Mouse (Mus musculus): ENCODE data around the gene Prpf31. TPM values are rescaled to one million over a fixed set of nuclear protein-coding genes. Genes with fewer than 3 reads are reported as not detected.

Prpf31 gene
- 47.8 and 91.0 TPM in 2 replicates for total RNA-seq (2014; fragmentation: Nextera tagmentation)
- 123 and 132 TPM in 2 replicates for total RNA-seq (2017)

DNA sequence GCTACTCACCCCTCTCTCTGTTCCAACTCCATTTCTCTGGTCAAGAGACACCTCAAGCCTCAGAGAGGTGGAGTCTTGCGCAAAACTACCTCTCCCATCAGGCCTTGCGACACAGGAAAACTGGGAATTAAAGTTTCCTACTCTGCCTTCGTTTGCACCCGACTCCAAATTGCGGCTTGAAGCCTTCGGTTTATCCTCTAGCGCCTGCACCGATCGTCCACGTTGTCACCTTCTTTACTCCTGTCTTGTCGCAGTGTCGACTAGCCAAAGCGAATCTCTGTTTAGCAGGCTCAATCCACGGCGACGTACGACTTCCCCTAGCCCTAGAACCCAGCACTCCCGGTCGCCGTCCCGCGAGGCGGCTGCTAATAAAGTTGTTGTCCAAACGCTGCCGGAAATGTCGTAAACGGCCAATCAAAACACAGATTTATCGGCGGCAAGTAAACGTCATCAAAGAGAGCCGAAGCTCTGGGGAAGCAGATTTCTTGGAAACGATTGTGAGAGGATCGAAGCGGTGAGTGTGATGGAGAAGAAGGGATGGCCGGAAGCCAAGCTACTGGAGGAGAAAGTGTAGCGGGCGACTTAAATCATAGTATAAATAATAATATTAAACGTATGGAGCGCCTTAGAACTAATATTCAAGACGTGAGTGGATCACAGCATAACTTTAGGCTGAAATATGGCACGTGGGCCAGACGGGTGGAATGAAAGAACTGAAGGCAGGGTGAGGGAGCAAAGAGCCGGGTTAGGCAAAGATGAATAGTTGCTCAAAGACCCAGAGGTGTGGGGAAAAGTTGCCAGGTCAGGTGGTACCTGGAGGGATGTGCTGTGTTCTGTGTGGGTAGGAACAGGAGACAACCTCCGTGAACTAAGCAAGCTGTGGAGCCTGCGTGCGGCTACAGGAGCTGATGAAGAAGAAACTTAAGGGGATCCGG is at the start of gene Prpf31, which contains the start of gene Tfpt:
Prpf31 (plus strand) TSS at position 443 of the 935 bp plus-strand sequence.
Tfpt (minus strand) TSS at position 387 of the 935 bp plus-strand sequence.
- peak; percentile 87 for ATAC-seq (replicated peaks; ENCODE audit: poor library complexity, severe bottlenecking)

DNA sequence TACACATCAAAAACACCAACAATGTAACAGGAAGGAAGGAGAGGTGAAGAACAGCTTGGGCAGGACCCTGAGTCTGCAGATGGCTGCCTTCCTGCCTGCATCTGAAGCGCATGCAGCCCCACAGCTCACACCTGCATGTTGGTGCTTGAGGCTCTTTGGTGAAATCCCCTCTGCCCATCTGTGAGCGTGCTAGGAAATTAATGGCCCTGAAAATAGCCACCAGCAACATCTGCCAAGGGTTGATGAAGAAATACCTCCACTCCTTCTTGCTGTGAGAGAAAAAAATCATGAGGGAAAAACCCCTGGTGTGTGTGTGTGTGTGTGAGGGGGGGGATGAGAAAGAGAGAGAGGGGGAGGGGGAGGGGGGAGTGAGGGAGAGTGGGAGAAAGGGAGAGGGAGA is 49.8 kb upstream of the Prpf31 start:
- no peak for ATAC-seq (replicated peaks; ENCODE audit: poor library complexity, severe bottlenecking)

DNA sequence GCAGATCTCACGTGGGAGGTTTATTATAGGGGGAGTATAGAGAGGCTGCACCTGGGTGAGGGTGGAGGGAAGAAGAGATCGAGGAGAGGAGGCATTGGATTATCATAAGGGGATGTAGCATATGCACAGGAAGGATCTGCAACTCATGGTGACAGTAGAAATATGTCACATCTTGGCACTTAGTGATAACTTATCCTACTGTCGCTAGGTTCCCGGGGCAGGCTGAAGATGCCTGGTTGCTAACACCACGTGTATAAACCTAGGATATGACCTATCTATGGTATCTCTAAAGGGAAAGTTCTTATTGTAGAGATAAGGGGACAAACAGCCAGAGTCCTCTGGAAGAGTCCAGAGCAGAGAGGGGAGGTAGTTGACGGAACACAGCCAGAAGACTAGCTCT is 44.0 kb upstream of the Prpf31 start:
- ATAC-seq (replicated peaks; ENCODE audit: poor library complexity, severe bottlenecking) = no peak

DNA sequence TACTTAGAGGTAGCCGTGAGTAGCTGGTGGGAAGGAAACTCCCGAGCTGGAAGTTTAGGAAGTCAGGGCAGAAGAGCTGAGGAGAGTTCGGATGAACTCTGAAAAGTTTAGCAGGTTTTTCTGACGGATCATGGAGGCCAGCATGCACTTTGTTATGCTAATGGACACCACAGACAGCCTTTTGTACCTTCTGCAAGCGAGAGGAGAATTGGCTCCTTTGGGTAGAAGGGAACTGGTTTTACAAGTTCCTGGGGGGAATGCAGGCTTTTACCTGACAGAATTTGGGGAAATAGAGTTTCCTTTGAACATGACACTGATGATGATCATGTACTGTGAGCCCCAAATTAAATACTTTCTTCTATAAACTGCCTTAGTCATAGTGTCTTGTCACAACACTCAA is 43.5 kb upstream of the Prpf31 start:
- ATAC-seq (replicated peaks; ENCODE audit: poor library complexity, severe bottlenecking) = no peak

DNA sequence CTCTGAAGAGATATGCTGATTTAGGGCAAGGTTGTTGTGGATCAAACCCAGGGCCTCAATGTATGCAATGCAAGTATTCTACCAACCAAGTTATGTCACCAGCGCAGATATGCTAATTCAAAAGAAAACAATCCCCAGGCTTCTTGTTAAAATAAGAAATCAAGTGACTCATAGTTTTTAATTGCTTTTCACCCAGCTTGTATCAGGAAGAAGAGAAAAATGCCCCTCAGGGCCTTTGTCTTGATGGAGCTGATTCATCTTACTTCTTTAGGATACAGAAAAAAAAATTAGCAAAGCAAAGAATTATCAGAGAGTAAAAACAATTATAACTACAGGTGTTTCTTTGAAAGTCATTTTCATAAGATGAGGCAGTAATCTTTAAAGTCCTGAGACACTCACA is 42.5 kb upstream of the Prpf31 start:
- ATAC-seq (replicated peaks; ENCODE audit: poor library complexity, severe bottlenecking) = no peak

DNA sequence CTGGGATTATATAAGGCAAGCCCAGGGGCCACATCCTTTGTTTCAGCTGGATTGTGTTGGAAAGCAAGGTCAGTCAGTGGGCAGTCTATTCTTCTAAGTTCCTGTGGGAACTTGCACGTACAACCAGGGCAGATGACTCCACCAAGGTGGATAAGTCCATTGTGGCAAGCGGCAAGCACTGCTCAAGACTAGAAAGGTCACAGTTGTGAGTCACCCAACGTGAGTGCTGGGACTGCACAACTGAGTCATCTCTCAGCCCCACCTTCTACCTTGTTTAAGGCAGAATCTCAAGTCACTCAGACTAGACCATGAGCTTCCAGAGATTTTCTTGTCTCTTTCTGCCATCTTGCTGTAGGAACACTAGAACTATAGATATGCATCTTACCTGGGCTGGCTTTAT is 39.2 kb upstream of the Prpf31 start:
- no peak for ATAC-seq (replicated peaks; ENCODE audit: poor library complexity, severe bottlenecking)

DNA sequence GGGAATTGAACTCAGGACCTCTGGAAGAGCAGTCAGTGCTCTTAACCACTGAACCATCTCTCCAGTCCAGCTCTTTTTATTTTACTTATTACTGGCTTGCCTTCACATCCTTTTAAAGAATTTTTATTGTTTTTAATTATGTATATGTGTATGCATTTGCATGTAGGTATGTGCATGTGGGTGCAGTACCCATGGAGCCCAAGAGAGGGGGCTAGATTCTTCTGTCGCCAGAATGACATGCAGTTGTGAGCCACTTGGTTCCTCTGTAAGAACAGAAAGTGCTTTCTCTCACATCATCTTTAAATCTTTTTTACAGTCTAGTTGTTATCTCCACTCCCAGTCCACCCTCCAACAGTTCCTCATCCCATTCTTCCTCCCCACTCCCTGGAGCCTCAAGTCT is 38.3 kb upstream of the Prpf31 start:
- ATAC-seq (replicated peaks; ENCODE audit: poor library complexity, severe bottlenecking) = no peak

DNA sequence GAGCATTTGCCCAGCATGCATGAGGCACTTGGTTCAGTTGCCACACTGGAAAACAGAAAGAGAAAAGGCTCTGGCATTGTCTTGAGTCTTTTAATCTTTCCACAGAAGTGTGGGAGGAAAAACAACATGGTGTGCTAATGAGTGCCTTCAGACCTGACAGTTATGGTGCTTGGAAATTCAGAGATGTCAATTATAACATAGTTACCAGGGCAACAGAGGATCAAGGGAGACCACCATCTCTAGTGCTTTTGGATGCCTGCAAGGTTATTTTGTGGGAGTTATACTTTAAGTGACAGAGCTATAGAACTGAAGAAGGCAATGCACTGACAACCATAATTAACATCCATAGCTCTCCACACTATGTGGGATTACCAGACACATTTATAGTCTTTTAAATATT is 35.9 kb upstream of the Prpf31 start:
- no peak for ATAC-seq (replicated peaks; ENCODE audit: poor library complexity, severe bottlenecking)

DNA sequence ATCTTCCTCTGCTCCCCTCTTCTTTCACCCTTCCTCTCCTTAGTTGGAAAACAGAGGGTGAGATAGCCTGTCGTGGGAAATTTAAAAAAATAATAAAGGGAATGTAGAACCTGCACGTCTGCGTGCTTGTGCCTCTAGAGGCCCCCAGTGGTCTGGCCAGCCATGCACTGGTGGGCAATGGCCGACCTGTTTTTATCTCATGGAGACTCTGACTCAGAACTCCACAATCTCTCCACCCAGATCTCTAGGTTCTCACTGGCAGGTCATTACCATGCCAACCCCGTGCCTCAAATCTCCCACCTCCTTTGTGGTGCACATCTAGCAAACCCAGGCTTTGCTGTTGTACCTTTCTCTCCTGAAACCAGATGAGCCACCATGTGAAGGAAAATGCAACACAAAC is 35.1 kb upstream of the Prpf31 start:
- peak; percentile 53 for ATAC-seq (replicated peaks; ENCODE audit: poor library complexity, severe bottlenecking)

DNA sequence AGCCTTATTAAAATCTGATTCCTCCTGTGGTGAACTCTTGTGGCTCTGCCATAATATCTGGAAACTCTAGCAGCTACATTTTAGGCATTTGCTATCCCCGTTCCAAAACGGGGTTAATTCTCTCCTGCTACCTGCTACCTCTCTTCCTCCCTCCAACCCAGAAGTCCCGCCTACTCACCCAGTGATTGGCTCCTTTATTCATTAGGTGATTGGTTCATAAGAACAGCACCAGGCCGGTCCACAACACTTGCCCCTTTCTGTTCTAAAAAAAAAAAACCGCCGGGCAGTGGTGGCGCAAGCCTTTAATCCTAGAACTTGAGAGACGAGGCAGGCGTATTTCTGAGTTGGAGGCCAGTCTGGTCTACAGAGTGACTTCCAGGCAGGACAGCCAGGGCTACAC is 34.6 kb upstream of the Prpf31 start:
- ATAC-seq (replicated peaks; ENCODE audit: poor library complexity, severe bottlenecking) = peak; percentile 67

DNA sequence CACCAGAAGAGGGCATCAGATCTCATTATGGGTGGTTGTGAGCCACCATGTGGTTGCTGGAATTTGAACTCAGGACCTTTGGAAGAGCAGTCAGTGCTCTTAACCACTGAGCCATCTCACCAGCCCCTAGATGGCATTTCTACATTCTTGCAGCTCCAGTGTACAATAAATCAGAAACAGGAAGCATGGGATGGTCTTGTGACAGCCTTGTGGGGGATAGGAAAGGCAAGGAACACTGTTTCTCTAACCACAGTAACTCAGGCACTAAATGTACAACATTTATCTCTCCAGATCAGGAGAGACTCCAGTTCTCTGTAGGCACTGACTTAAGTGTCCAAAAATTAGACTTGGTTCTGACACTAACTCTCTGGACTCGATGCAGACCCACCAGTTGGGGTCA is 32.0 kb upstream of the Prpf31 start:
- ATAC-seq (replicated peaks; ENCODE audit: poor library complexity, severe bottlenecking) = peak; percentile 75

DNA sequence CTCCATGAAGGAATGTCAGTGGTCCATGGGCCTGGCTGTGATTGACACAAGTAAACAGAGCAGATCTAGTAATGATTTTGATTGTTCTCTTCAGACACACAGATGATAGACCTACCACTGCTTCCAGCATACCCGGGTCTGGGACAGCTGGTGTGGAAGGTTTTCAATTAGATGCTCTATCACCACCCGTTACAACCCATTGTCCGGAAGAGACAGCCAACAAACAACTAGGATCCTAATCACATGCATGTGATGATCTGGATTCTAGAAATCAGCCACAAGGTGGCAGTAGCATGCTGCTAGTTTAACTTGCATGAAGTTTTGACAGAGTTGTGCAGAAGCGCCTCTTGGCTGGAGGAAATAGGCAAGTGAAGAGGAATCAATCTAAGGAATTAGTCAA is 28.7 kb upstream of the Prpf31 start:
- ATAC-seq (replicated peaks; ENCODE audit: poor library complexity, severe bottlenecking) = peak; percentile 87

DNA sequence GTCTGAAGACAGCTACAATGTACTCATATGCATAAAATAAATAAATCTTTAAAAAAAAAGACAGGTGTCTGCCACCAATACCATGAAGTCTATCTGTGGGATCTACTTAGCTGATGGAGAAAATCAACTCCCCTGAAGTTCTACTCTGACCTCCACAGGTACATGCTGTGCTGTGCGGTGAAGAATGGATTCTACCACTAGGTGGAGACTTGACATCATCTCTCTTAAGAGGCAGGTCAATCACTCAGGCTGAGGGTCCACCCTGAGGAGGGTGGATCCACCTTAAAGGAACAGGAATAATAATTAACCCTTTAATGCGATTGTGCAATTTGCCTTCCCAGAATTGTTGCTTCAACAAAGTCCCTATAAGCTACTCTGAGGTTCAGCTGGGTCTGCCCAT is 23.0 kb upstream of the Prpf31 start:
- peak; percentile 85 for ATAC-seq (replicated peaks; ENCODE audit: poor library complexity, severe bottlenecking)

DNA sequence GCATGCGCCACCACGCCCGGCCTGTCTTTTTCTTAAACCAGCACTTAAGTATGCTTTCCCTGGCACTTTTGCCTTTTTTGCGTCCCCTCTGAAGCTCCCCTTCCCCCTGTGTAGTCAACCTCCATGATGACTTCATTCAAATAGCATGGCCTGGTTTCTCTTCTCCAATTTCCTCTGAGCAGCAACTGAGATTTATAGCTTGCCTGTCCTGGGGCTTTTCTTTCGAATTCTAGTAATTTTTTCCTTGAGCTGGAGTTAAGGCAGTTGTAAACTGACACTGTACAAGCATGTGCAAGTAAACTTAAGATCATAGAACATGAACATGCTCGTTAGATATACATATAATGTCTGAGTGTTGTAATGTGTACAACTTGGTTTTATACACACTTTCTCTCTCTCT is 22.4 kb upstream of the Prpf31 start:
- 0 out of 2 replicates have a peak, but pooled peaks have one; percentile 36 for ATAC-seq (replicated peaks; ENCODE audit: poor library complexity, severe bottlenecking)

DNA sequence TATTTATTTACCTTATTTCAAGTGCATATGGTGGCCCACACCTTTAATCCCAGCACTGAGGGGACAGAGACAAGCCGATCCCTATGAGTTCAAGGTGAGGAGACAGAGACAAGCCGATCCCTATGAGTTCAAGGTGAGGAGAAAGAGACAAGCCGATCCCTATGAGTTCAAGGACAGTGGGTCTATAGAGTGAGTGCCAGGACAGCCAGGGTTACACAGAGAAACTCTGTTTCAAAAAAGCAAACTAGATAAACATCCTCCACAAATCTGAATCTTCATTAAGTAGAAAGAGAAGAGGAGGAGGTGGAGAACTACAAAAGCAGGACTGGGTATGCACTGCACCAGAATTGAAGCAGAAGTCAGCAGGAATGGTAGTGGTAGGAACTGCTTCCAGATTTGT is 21.1 kb upstream of the Prpf31 start:
- no peak for ATAC-seq (replicated peaks; ENCODE audit: poor library complexity, severe bottlenecking)

DNA sequence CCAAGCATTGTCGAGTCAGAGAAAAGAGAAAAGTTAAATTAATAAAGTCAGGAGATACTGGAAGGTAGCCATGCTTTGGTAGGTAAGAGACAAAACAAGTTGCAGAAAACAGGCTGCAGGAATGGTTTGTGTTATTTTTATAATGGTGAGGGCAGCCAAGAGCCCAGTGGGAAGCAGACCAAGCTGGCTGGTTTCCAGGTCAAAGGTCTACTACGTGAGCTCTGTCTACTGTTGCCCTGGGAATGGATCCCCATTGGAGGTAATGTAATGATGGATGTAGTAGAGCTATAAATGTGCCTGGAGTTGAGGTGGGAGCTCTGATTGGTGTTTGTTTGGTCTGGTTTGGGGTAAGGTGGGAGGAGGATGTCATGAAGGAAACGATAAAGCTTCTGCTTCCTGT is 20.7 kb upstream of the Prpf31 start:
- no peak for ATAC-seq (replicated peaks; ENCODE audit: poor library complexity, severe bottlenecking)

DNA sequence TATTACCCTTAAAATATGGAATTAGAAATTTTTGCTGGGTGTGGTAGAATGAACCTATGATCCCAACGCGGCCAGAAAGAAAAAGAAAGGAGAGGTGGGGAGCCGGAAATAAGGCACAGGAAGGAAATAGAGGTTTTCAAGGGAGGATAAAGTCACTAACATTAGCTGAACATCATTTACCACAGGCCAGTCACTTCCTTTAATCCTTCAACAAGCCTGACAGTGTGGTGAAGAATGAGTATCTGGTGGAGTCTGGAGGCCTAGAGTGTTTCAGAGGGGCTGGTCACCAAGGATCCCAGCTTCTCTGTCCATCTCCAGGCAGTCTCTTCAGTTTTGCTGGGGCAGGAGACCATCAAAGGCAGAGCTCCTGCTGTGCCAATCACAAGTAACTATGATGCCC is 19.3 kb upstream of the Prpf31 start:
- ATAC-seq (replicated peaks; ENCODE audit: poor library complexity, severe bottlenecking) = peak; percentile 43; the same call in 1 of the 2 replicates

DNA sequence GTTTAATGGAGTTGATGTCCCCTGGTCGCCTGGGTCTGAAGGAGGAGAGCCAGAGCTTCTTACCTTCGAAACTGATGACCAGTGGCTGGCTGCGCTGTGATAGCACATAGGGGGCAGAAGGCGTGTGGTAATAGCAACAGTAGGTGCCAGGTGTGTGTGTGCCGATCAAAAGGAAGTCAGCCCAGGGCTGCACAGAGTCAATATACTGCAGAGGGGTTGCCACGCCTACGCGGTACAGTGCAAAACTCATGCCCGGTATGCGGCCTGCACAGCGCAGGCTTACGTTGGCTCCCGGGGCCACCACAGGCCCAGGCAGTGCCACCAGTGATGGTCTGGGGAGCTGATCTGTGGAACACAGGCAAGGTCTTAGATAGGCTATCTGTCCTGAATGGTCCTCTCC is 18.8 kb upstream of the Prpf31 start:
- no peak for ATAC-seq (replicated peaks; ENCODE audit: poor library complexity, severe bottlenecking)

DNA sequence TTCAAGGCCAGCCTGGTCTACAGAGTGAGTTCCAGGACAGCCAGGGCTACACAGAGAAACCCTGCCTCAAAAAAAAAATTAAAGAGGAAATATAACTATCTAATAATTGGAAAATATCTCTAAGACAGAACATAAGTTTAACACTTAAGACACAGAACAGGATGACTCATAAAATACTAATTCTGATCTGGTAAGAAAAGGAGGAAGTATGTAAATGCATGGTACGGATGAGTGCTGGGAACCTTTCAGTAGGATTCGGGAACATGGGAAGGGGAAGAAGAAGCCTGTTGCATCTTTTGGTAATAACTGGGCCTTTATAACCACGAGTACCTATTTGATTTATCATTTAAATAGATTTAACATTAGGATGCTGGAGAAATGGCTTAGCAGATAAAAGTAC is 15.8 kb upstream of the Prpf31 start:
- ATAC-seq (replicated peaks; ENCODE audit: poor library complexity, severe bottlenecking) = no peak

DNA sequence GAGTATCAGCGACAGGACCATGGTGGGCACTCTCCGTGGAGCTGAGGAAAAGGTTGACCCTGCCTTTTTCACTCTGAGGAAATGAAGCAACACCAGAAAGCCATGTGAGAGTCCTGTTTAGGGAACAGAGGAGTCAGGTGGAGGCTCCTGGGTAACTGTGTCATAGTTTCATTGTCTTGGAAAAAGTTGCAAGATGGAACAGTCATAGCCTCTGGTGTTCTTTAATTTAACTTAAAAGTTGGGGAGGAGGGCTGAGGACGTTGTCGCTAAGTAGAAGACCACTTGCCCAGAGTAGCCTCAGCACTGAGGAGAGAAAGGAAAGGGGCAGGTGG is 13.8 kb upstream of the Prpf31 start, which contains the start of gene Oscar:
Oscar (minus strand) TSS at position 101 of the 332 bp plus-strand sequence.
- peak; percentile 15; the same call in 1 of the 2 replicates for ATAC-seq (replicated peaks; ENCODE audit: poor library complexity, severe bottlenecking)

DNA sequence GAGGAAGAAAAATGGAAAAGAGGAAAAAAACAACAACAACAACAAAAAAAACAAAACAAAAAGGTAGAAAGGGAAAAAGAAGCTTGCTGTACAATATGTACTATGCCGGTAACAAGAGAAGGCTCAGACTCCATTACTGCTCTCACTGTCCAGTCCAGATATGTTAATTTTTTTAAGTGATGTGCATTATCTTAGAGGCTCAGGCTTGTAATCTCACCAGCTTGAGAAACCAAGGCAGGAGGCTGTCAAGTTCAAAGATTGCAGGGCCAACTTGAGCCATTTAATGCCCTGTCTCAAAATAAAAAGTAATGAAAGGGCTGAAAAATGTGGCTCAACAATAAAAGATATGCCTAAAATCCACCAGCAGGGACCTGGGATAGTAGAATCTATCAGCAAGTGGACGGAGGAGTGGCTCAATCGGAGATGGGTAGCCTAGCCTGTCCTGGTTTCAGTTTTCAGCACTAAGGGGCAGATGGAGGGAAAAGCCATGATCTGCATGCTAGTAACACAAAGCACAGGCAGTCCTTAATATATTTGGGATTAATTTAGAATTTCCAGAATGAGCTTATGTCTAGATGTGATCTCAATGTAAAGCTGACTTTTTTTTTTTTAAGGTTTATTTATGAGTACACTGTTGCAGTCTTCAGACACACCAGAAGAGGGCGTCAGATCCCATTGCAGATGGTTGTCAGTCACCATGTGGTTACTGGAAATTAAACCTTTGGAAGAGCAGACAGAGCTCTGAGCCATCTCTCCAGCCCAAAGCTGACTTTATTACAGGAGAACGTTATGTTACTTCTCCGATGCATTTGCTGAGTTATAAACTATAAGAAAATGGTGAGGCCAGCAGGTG is 13.2 kb upstream of the Prpf31 start:
- peak; percentile 3; the same call in 1 of the 2 replicates for ATAC-seq (replicated peaks; ENCODE audit: poor library complexity, severe bottlenecking)
